Mouse (Mus musculus) lung, postnatal 0 days (tissue): Measurements from ENCODE around the gene Tsku.

Experiments
- CTCF ChIP-seq: IDR thresholded peaks from 2 replicates; pipeline ENCODE4 v1.5.1; 2016; ENCODE audit warnings: antibody characterized with exemption, mild to moderate bottlenecking
- EP300 ChIP-seq: IDR thresholded peaks from 2 replicates; pipeline ENCODE4 v1.6.1; 2016; ENCODE audit warnings: antibody characterized with exemption, mild to moderate bottlenecking, control low read depth

- TF ChIP-seq CTCF (no peak), EP300 (no peak)
These were observed 27.1 kb downstream of the Tsku start for GRCm38 (mm10) chr7:98333987-98334386.
